Mouse (Mus musculus) hindbrain, embryonic 14.5 days (tissue): Measurements from ENCODE around the gene Olfr221. TPM values are rescaled to one million over a fixed set of nuclear protein-coding genes. Genes with fewer than 3 reads are reported as not detected.

Experiments
- ATAC-seq: fragments of 200-750 bp; cut with Nextera tagmentation; 2 replicates; pipeline ENCODE4 v1.8.0; 2017; ENCODE audit warnings: moderate number of reproducible peaks, mild to moderate bottlenecking, moderate TSS enrichment, moderate library complexity; ENCODE audit not compliant: low FRiP score
- DNase-seq: peaks from one replicate; pipeline ENCODE4 v3.0.0-alpha.2; 2015; ENCODE audit warnings: low spot score
- H3K27ac ChIP-seq: fragments of 300-500 bp; sonication (generic); 2 replicates; pipeline ENCODE4 v1.5.1; 2014; ENCODE audit warnings: mild to moderate bottlenecking, moderate library complexity
- H3K27me3 ChIP-seq: fragments of 300-500 bp; sonication (generic); 2 replicates; pipeline ENCODE4 v1.6.1; 2014; ENCODE audit warnings: mild to moderate bottlenecking, low read length, mixed read lengths; ENCODE audit not compliant: control insufficient read depth, insufficient read depth
- H3K36me3 ChIP-seq: fragments of 300-500 bp; sonication (generic); replicated peaks from 2 replicates; pipeline ENCODE4 v1.6.1; 2014; ENCODE audit not compliant: control insufficient read depth, insufficient read depth
- H3K4me1 ChIP-seq: fragments of 300-500 bp; sonication (generic); replicated peaks from 2 replicates; pipeline ENCODE4 v1.6.1; 2014; ENCODE audit warnings: antibody characterized with exemption, low read length, mixed read lengths; ENCODE audit not compliant: control insufficient read depth, insufficient read depth
- H3K4me2 ChIP-seq: fragments of 300-500 bp; sonication (generic); replicated peaks from 2 replicates; pipeline ENCODE4 v1.6.1; 2014; ENCODE audit warnings: mild to moderate bottlenecking, moderate library complexity
- H3K4me3 ChIP-seq: fragments of 300-500 bp; sonication (generic); replicated peaks from 2 replicates; pipeline ENCODE4 v1.5.1; 2014; ENCODE audit warnings: mild to moderate bottlenecking, low read length
- H3K9ac ChIP-seq: fragments of 300-500 bp; sonication (generic); 2 replicates; pipeline ENCODE4 v1.6.1; 2014
- H3K9me3 ChIP-seq: fragments of 300-500 bp; sonication (generic); 2 replicates; pipeline ENCODE4 v1.6.1; 2016; ENCODE audit warnings: low read length; ENCODE audit not compliant: control insufficient read depth
- WGBS: fragments of 180-500 bp; shearing (Covaris S2); extraction: QIAGEN DNeasy Blood & Tissue Kit; methylation state at CpG from one replicate; pipeline ENCODE4 v1.1.7; 2014; 5-methylcytosine and 5-hydroxymethylcytosine counted together
- polyA plus RNA-seq: library from polyadenylated mRNA; unstranded; fragments of >200 nt; fragmentation: Nextera tagmentation; extraction: Ambion mirVana; gene quantifications from 2 replicates; pipeline ENCODE4 v1.2.1, GENCODE M21; 2014

The Olfr221 gene
- polyA plus RNA-seq, 1 experiment from 2014 or later, result not detected

DNA sequence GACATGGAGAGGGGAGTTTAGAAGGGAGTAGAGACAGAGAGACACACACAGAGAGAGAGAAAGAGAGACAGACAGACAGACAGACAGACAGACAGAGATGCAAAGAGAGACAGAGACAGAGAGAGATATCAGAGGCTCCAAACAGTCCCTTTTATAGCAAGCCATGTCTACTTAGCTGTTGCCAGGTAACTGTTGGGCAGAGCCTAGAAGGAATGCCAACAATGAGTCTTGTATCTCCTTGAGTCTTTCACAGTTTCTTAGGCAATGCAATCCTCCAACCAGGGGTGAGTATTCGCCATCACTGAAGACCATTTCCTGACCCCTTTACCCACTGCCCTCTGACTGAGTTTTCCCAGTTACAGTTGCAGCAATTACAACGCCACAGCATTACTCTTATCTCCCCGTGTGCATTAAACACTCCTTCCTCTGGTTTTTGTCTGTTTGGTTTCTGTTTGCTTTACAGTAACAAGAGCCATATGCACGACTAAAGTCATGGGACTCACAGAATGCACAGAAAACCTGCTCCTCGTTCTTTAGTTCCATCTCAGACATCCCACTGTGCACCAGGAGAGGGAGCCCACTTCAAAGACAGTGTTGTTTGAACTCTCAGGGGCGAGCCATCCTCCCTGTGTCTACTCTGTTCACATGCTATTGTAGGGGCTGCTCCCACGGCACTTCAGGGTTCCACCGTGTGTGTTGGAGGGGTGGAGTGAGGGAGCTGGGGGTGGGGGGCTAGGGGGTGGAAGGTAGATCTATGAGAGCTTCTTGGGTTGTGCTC lies 2.8 kb upstream of the Olfr221 start:
- no peak overlapping the region for H3K27ac ChIP-seq
- H3K4me1 ChIP-seq, result no peaks in the 10 kb centered on the region; the same call in 1 of the 2 replicates
- WGBS, result 6% methylated on average over 8 of the region's 8 CpGs
- H3K9ac ChIP-seq, result no peak overlapping the region
- H3K4me2 ChIP-seq, result no peak overlapping the region
- H3K27me3 ChIP-seq, result no peaks in the 10 kb centered on the region
- DNase-seq (no peak), ATAC-seq (no peak)
- H3K4me3 ChIP-seq, result no peak overlapping the region
- H3K36me3 ChIP-seq, result no peaks in the 10 kb centered on the region
- H3K9me3 ChIP-seq, result no peaks in the 10 kb centered on the region

GRCm38 (mm10) chr14:52043446-52043845 lies 1.2 kb upstream of the Olfr221 start:
- H3K4me2 ChIP-seq, result no peak overlapping the region
- no peaks in the 10 kb centered on the region; the same call in 1 of the 2 replicates for H3K4me1 ChIP-seq
- 61% methylated on average over 6 of the region's 6 CpGs for WGBS
- no peak overlapping the region for H3K27ac ChIP-seq
- H3K9ac ChIP-seq, result no peak overlapping the region
- no peak overlapping the region for H3K4me3 ChIP-seq
- H3K36me3 ChIP-seq, result no peaks in the 10 kb centered on the region
- no peaks in the 10 kb centered on the region for H3K27me3 ChIP-seq
- no peak for ATAC-seq
- no peak for DNase-seq
- H3K9me3 ChIP-seq, result no peaks in the 10 kb centered on the region

DNA sequence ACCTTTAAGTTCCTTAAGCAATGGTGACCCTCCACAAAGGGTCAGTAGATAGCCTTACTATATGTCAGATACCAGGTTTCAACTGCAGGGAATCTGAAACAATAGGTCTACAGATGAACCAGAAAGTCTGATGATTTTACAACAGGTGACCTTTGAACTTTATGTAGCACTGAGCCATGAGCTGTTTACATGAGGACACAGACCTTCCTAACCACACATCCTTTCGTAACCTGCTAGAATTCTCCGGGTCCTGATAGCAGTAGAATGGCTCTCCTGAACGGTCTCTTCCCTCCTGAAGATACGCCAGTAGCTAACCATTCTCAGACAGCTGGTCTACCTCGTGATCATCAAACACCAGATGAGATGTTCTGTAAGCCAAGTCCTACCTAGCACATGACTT lies 2.9 kb downstream of the Olfr221 start:
- 88% methylated on average over 5 of the region's 5 CpGs for WGBS
- no peaks in the 10 kb centered on the region for H3K4me1 ChIP-seq
- no peak overlapping the region for H3K9ac ChIP-seq
- H3K36me3 ChIP-seq, result no peaks in the 10 kb centered on the region
- DNase-seq (no peak), ATAC-seq (no peak)
- H3K27me3 ChIP-seq, result no peaks in the 10 kb centered on the region
- H3K27ac ChIP-seq, result no peak overlapping the region
- H3K4me2 ChIP-seq, result no peak overlapping the region
- H3K4me3 ChIP-seq, result no peak overlapping the region
- no peaks in the 10 kb centered on the region for H3K9me3 ChIP-seq

DNA sequence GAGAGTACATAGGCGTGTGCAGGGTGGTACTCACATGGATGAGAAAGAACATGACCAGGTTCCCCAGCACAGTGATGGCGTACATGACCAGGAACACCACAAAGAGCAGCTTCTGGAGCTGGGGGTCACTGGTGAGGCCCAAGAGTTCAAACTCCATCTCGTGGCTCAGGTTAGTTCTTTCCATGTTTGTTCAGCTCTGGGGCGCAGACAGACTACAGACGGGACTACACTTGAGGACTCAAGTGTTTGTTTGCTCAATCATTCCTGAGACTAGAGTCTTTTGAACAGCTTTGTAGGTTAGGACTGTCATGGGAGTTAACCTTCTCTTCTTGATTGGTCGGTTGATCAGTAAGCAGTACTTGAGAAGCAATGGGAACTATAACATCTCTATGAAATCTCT lies 6.3 kb downstream of the Olfr221 start:
- H3K36me3 ChIP-seq, result no peaks in the 10 kb centered on the region
- no peak overlapping the region for H3K27ac ChIP-seq
- WGBS, result 87% methylated on average over 6 of the region's 6 CpGs
- no peaks in the 10 kb centered on the region for H3K4me1 ChIP-seq
- ATAC-seq (no peak), DNase-seq (no peak)
- no peak overlapping the region for H3K4me3 ChIP-seq
- no peak overlapping the region for H3K9ac ChIP-seq
- no peak overlapping the region for H3K4me2 ChIP-seq
- H3K9me3 ChIP-seq, result no peaks in the 10 kb centered on the region
- no peaks in the 10 kb centered on the region for H3K27me3 ChIP-seq

GRCm38 (mm10) chr14:52026342-52026741 lies 15.9 kb downstream of the Olfr221 start:
- no peak overlapping the region for H3K4me3 ChIP-seq
- no peak overlapping the region for H3K9ac ChIP-seq
- no peak overlapping the region for H3K4me2 ChIP-seq
- H3K4me1 ChIP-seq, result peaks cover 14% of the 10 kb centered on the region
- WGBS, result 93% methylated on average over 4 of the region's 4 CpGs
- no peaks in the 10 kb centered on the region for H3K9me3 ChIP-seq
- H3K36me3 ChIP-seq, result no peaks in the 10 kb centered on the region
- no peak overlapping the region for H3K27ac ChIP-seq
- DNase-seq (no peak), ATAC-seq (no peak)
- no peaks in the 10 kb centered on the region for H3K27me3 ChIP-seq

DNA sequence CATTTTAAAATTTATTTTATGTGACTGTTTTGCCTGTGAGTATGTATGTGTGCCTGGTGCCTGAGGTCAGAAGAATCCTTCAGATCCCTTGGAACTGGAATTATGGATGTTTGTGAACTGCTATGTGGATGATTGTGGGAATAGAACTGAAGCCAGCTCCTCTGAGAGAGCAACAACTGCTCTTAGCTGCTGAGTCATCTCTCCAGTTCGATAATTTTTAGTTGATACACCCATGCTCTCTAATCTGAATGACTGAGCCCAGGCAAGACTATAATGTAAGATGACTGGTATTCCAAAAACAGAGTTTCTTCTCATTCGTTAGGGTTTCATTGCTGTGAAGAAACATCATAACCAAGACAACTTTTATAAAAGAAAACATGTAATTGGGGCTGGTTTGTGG lies 18.1 kb downstream of the Olfr221 start:
- 89% methylated on average over 2 of the region's 2 CpGs for WGBS
- Histone ChIP-seq H3K4me3 (no peak overlapping the region), H3K36me3 (no peaks in the 10 kb centered on the region), H3K27me3 (no peaks in the 10 kb centered on the region), H3K27ac (no peak overlapping the region), H3K4me2 (no peak overlapping the region), H3K9me3 (no peaks in the 10 kb centered on the region), H3K9ac (no peak overlapping the region), H3K4me1 (peaks cover 21% of the 10 kb centered on the region)
- ATAC-seq (no peak), DNase-seq (no peak)

GRCm38 (mm10) chr14:52022709-52023459 lies 19.4 kb downstream of the Olfr221 start:
- Histone ChIP-seq H3K27me3 (no peaks in the 10 kb centered on the region), H3K9me3 (no peaks in the 10 kb centered on the region), H3K4me2 (peak overlapping the region; percentile 50), H3K4me1 (peaks cover 29% of the 10 kb centered on the region), H3K36me3 (no peaks in the 10 kb centered on the region), H3K27ac (peak overlapping the region; percentile 57), H3K4me3 (peak overlapping the region; percentile 12), H3K9ac (peak overlapping the region; percentile 44)
- 4% methylated on average over 23 of the region's 23 CpGs for WGBS
- 0 out of 2 replicates have a peak, but pooled peaks have one; percentile 9 for ATAC-seq
- peak; percentile 88 for DNase-seq

DNA sequence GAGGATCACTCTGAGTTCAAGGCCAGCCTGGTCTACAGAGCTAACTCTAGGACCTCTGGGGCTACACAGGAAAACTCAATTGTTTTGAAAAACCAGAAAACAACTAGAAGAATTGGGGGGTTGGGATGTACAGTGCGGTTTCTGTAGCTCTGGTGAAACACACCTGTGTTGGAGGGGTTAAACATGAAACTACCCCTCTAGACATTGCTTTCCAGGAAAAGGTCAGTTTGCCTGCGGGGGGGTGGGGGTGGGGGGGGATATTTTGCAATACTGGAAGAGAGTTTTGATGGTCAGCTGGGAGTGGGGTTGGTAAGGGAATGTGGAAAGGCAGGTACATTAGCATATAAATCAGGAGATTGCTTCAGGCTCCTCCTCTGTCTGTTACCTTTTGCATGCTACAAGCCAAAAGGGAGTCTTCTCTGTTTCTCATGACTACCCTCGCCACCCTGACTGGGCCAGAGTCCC lies 20.0 kb downstream of the Olfr221 start:
- no peak overlapping the region for H3K9ac ChIP-seq

GRCm38 (mm10) chr14:52021568-52022212 lies 20.6 kb downstream of the Olfr221 start:
- Histone ChIP-seq H3K4me3 (no peak overlapping the region), H3K27ac (no peak overlapping the region), H3K36me3 (no peaks in the 10 kb centered on the region), H3K9ac (0 out of 2 replicates have a peak overlapping the region, but pooled peaks have one; percentile 96), H3K4me2 (no peak overlapping the region), H3K9me3 (no peaks in the 10 kb centered on the region), H3K4me1 (peaks cover 30% of the 10 kb centered on the region), H3K27me3 (no peaks in the 10 kb centered on the region)
- ATAC-seq (no peak), DNase-seq (no peak)
- WGBS, result 90% methylated on average over 8 of the region's 8 CpGs

More for the DNA sequence above, 20.0 kb downstream of the Olfr221 start:
- no peak for ATAC-seq
- no peak for DNase-seq
- 59% methylated on average over 3 of the region's 3 CpGs for WGBS
- Histone ChIP-seq H3K27me3 (no peaks in the 10 kb centered on the region), H3K36me3 (no peaks in the 10 kb centered on the region), H3K4me3 (no peak overlapping the region), H3K4me1 (peaks cover 29% of the 10 kb centered on the region), H3K9me3 (no peaks in the 10 kb centered on the region), H3K27ac (peak overlapping the region; percentile 51; the same call in 1 of the 2 replicates), H3K4me2 (peak overlapping the region; percentile 50)
